Mouse (Mus musculus) cortical plate, adult 2 months (tissue): ENCODE results near the gene Hip1r.

Source experiments
- CTCF ChIP-seq: fragments of 200-500 bp; IDR thresholded peaks from 2 replicates; pipeline ENCODE4 v1.5.1; 2011; ENCODE audit warnings: mild to moderate bottlenecking, control low read depth, low read length; ENCODE audit not compliant: insufficient read depth; ENCODE audit errors: extremely low read depth
- POLR2A ChIP-seq: fragments of 200-500 bp; IDR thresholded peaks from 2 replicates; pipeline ENCODE4 v1.6.1; 2011; ENCODE audit warnings: mild to moderate bottlenecking, low read length, control low read depth; ENCODE audit not compliant: insufficient read depth; ENCODE audit errors: extremely low read depth

- TF ChIP-seq CTCF (no peak), POLR2A (no peak)
Observed at GRCm38 (mm10) chr5:123969216-123969615, 4.2 kb upstream of the Hip1r start.
